Mouse (Mus musculus): Measurements from ENCODE around the gene 4930556J24Rik. TPM values are rescaled to one million over a fixed set of nuclear protein-coding genes. Genes with fewer than 3 reads are reported as not detected.
A peak's percentile ranks its signal among the peaks of the same experiment; 100 is the strongest.

The 4930556J24Rik gene
- polyA plus RNA-seq, 1 experiment from 2014 or later = not detected

- 87% methylated on average over 6 of the region's 6 CpGs for WGBS
These were observed 76.3 kb downstream of the 4930556J24Rik start for GRCm38 (mm10) chr11:3900296-3900695.

GRCm38 (mm10) chr11:3895933-3896332 lies 80.6 kb downstream of the 4930556J24Rik start:
- Histone ChIP-seq H3K9me3 (ENCODE audit: control insufficient read depth, low read length) (no peaks in the 10 kb centered on the region), H3K4me3 (ENCODE audit: low read depth, low read length) (no peak overlapping the region), H3K27me3 (ENCODE audit: control insufficient read depth, insufficient read depth, low read length) (no peaks in the 10 kb centered on the region), H3K4me1 (replicated peaks; ENCODE audit: control insufficient read depth, insufficient read depth, low read length) (no peaks in the 10 kb centered on the region), H3K9ac (ENCODE audit: low read length) (no peak overlapping the region), H3K36me3 (ENCODE audit: control insufficient read depth, insufficient read depth, low read length) (peaks cover 4% of the 10 kb centered on the region; the same call in 1 of the 2 replicates), H3K4me2 (ENCODE audit: low read depth, low read length, severe bottlenecking) (no peak overlapping the region), H3K27ac (ENCODE audit: low read depth, low read length) (no peak overlapping the region)
- no peak for DNase-seq (ENCODE audit: low spot score)
- ATAC-seq (replicated peaks; ENCODE audit: low FRiP score) = no peak
- 96% methylated on average over 1 of the region's 1 CpGs for WGBS

More at GRCm38 (mm10) chr11:3900296-3900695, 76.3 kb downstream of the 4930556J24Rik start:
- DNase-seq (ENCODE audit: low spot score) (no peak), ATAC-seq (replicated peaks; ENCODE audit: low FRiP score) (no peak)
- Histone ChIP-seq H3K4me1 (replicated peaks; ENCODE audit: control insufficient read depth, insufficient read depth, low read length) (no peaks in the 10 kb centered on the region), H3K27ac (ENCODE audit: low read depth, low read length) (no peak overlapping the region), H3K27me3 (ENCODE audit: control insufficient read depth, insufficient read depth, low read length) (no peaks in the 10 kb centered on the region), H3K9ac (ENCODE audit: low read length) (no peak overlapping the region), H3K4me2 (ENCODE audit: low read depth, low read length, severe bottlenecking) (no peak overlapping the region), H3K4me3 (ENCODE audit: low read depth, low read length) (no peak overlapping the region), H3K36me3 (ENCODE audit: control insufficient read depth, insufficient read depth, low read length) (peaks cover 4% of the 10 kb centered on the region; the same call in 1 of the 2 replicates), H3K9me3 (ENCODE audit: control insufficient read depth, low read length) (no peaks in the 10 kb centered on the region)

- peak overlapping the region; percentile 80 for H3K27ac ChIP-seq (ENCODE audit: low read depth, low read length)
- peak overlapping the region; percentile 70 for H3K9ac ChIP-seq (ENCODE audit: low read length)
- H3K4me2 ChIP-seq (ENCODE audit: low read depth, low read length, severe bottlenecking) = peak overlapping the region; percentile 69
- ATAC-seq (replicated peaks; ENCODE audit: low FRiP score) (no peak), DNase-seq (ENCODE audit: low spot score) (no peak)
- 9% methylated on average over 10 of the region's 10 CpGs for WGBS
- H3K4me1 ChIP-seq (replicated peaks; ENCODE audit: control insufficient read depth, insufficient read depth, low read length) = no peaks in the 10 kb centered on the region
- no peaks in the 10 kb centered on the region for H3K27me3 ChIP-seq (ENCODE audit: control insufficient read depth, insufficient read depth, low read length)
- H3K4me3 ChIP-seq (ENCODE audit: low read depth, low read length) = peak overlapping the region; percentile 43
- H3K9me3 ChIP-seq (ENCODE audit: control insufficient read depth, low read length) = no peaks in the 10 kb centered on the region
- H3K36me3 ChIP-seq (ENCODE audit: control insufficient read depth, insufficient read depth, low read length) = peaks cover 4% of the 10 kb centered on the region; the same call in 1 of the 2 replicates
These were observed 81.1 kb downstream of the 4930556J24Rik start for GRCm38 (mm10) chr11:3895458-3895857.

DNA sequence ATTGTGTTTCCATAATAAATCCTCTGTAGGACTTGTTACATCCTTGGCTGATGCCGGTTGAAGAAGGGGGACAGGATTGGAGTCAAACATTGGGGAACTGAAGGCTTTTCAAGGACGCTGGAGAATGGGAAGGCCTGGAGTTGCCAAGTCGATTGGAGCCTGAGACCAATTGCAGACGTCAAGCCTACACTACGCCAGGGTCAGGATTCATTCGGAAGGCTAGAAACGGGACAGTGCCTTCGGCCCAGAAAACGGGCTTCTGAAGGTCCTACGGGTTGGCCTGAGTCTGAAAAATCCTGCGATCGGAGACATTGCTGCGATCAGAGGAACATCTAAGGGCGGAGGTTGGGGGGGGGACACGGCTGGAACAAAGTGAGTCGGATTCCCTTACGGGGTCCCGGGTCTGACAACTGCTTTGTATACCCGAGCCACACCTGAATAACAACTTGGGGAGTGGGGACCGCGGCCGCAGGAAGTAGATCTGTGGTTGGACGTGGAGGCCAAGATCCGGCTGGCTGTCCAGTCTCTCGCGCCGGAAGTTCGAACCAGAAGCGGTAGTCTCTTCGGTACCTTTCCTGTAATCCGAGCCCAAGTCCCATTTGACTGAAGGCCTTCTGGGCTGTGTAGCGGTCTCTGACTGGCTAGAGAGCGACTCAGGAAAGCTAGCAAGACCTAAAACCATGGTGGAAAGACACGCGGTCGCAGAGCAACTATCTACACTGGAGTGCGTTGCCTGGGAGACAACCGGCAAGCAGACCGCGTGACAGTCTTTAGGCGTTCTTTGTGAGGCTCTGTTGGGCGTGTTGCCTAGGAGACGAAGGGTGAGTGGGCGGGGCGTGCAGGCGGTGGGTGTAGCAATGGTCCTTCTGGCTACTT lies 81.9 kb downstream of the 4930556J24Rik start, which contains the start of the genes 4921536K21Rik and Dusp18:
TSS of gene 4921536K21Rik (minus strand) at position 693 of the 876 bp plus-strand sequence.
TSS of gene Dusp18 (plus strand) at position 835 of the 876 bp plus-strand sequence.
- peak within 1 kb of the TSS; percentile 69 for H3K4me2 ChIP-seq (ENCODE audit: low read depth, low read length, severe bottlenecking)
- no peaks in the 10 kb centered on the region for H3K4me1 ChIP-seq (replicated peaks; ENCODE audit: control insufficient read depth, insufficient read depth, low read length)
- 3% methylated on average over 46 of the region's 46 CpGs for WGBS
- ATAC-seq (replicated peaks; ENCODE audit: low FRiP score) (peak; percentile 99), DNase-seq (ENCODE audit: low spot score) (peak; percentile 96)
- peaks cover 4% of the 10 kb centered on the region; the same call in 1 of the 2 replicates for H3K36me3 ChIP-seq (ENCODE audit: control insufficient read depth, insufficient read depth, low read length)
- peak within 1 kb of the TSS; percentile 70 for H3K9ac ChIP-seq (ENCODE audit: low read length)
- H3K4me3 ChIP-seq (ENCODE audit: low read depth, low read length) = peak within 1 kb of the TSS; percentile 43
- H3K9me3 ChIP-seq (ENCODE audit: control insufficient read depth, low read length) = no peaks in the 10 kb centered on the region
- no peaks in the 10 kb centered on the region for H3K27me3 ChIP-seq (ENCODE audit: control insufficient read depth, insufficient read depth, low read length)
- H3K27ac ChIP-seq (ENCODE audit: low read depth, low read length) = peak within 1 kb of the TSS; percentile 80

DNA sequence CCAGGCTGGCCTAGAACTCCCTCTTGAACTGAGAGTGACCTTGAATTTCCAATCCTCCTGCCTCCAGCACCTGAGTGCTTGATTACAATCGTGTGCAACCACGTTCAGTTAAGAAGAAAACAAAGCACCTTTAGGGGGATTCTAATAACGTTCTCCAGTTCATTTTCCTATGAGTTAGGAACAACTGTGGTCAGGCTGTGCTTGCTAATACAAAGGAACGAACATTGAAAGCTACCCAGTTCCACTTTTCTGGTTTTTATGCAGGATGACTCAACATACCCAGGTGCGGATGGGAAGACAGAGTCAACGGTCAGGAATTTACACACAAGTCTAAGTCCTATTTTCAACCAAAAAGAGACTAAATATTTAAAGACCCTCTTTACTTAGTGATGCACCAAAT lies 82.6 kb downstream of the 4930556J24Rik start:
- Histone ChIP-seq H3K4me2 (ENCODE audit: low read depth, low read length, severe bottlenecking) (no peak overlapping the region), H3K36me3 (ENCODE audit: control insufficient read depth, insufficient read depth, low read length) (peaks cover 4% of the 10 kb centered on the region; the same call in 1 of the 2 replicates), H3K27me3 (ENCODE audit: control insufficient read depth, insufficient read depth, low read length) (no peaks in the 10 kb centered on the region), H3K4me3 (ENCODE audit: low read depth, low read length) (no peak overlapping the region), H3K9ac (ENCODE audit: low read length) (no peak overlapping the region), H3K9me3 (ENCODE audit: control insufficient read depth, low read length) (no peaks in the 10 kb centered on the region), H3K27ac (ENCODE audit: low read depth, low read length) (no peak overlapping the region), H3K4me1 (replicated peaks; ENCODE audit: control insufficient read depth, insufficient read depth, low read length) (no peaks in the 10 kb centered on the region)
- DNase-seq (ENCODE audit: low spot score) (no peak), ATAC-seq (replicated peaks; ENCODE audit: low FRiP score) (no peak)
- WGBS = 77% methylated on average over 6 of the region's 6 CpGs

Other genes starting within 250 kb of the 4930556J24Rik start
- 1.2 and 2.0 TPM in 2 replicates for gene Osbp2, start 112.9 kb downstream of the 4930556J24Rik start, polyA plus RNA-seq (2014; fragmentation: Nextera tagmentation; extraction: Ambion mirVana)
- gene 4921536K21Rik, start 81.7 kb downstream of the 4930556J24Rik start, polyA plus RNA-seq (2014; fragmentation: Nextera tagmentation; extraction: Ambion mirVana) = 0.51 and 0.60 TPM in 2 replicates
- 22.5 and 23.7 TPM in 2 replicates for gene Dusp18, start 81.5 kb downstream of the 4930556J24Rik start, polyA plus RNA-seq (2014; fragmentation: Nextera tagmentation; extraction: Ambion mirVana)
- gene Slc35e4, start 62.1 kb downstream of the 4930556J24Rik start, polyA plus RNA-seq (2014; fragmentation: Nextera tagmentation; extraction: Ambion mirVana) = 3.5 and 3.9 TPM in 2 replicates
- 23.1 and 26.0 TPM in 2 replicates for gene Tcn2, start 44.6 kb downstream of the 4930556J24Rik start, polyA plus RNA-seq (2014; fragmentation: Nextera tagmentation; extraction: Ambion mirVana)
- 82.9 and 90.4 TPM in 2 replicates for gene Pes1, start 12.8 kb downstream of the 4930556J24Rik start, polyA plus RNA-seq (2014; fragmentation: Nextera tagmentation; extraction: Ambion mirVana)
- 0.41 and 0.57 TPM in 2 replicates for gene Gal3st1, start 6.9 kb upstream of the 4930556J24Rik start, polyA plus RNA-seq (2014; fragmentation: Nextera tagmentation; extraction: Ambion mirVana)
- 0.29 TPM in 1 of 2 replicates, not detected in the other for gene Sec14l4, start 54.7 kb upstream of the 4930556J24Rik start, polyA plus RNA-seq (2014; fragmentation: Nextera tagmentation; extraction: Ambion mirVana)
- gene Sec14l3, start 88.1 kb upstream of the 4930556J24Rik start, polyA plus RNA-seq (2014; fragmentation: Nextera tagmentation; extraction: Ambion mirVana) = 0.28 and 0.37 TPM in 2 replicates
- gene Mtfp1, start 118.7 kb upstream of the 4930556J24Rik start, polyA plus RNA-seq (2014; fragmentation: Nextera tagmentation; extraction: Ambion mirVana) = 7.9 and 8.9 TPM in 2 replicates
- 2.1 TPM in 2 replicates for gene Sec14l2, start 146.6 kb upstream of the 4930556J24Rik start, polyA plus RNA-seq (2014; fragmentation: Nextera tagmentation; extraction: Ambion mirVana)
- 25.0 and 31.4 TPM in 2 replicates for gene Rnf215, start 158.4 kb upstream of the 4930556J24Rik start, polyA plus RNA-seq (2014; fragmentation: Nextera tagmentation; extraction: Ambion mirVana)
- gene Ccdc157, start 183.5 kb upstream of the 4930556J24Rik start, polyA plus RNA-seq (2014; fragmentation: Nextera tagmentation; extraction: Ambion mirVana) = 5.3 and 5.9 TPM in 2 replicates
- 107 and 108 TPM in 2 replicates for gene Sf3a1, start 183.6 kb upstream of the 4930556J24Rik start, polyA plus RNA-seq (2014; fragmentation: Nextera tagmentation; extraction: Ambion mirVana)
- 22.4 and 23.0 TPM in 2 replicates for gene Tbc1d10a, start 210.0 kb upstream of the 4930556J24Rik start, polyA plus RNA-seq (2014; fragmentation: Nextera tagmentation; extraction: Ambion mirVana)
- gene Castor1, start 241.4 kb upstream of the 4930556J24Rik start, polyA plus RNA-seq (2014; fragmentation: Nextera tagmentation; extraction: Ambion mirVana) = 2.0 and 2.5 TPM in 2 replicates